Mouse (Mus musculus) 3134 (cell line): Measurements from ENCODE around the gene Gm3147.
"Not testable (repeated sequence)": the region's sequence is repeated elsewhere in the genome, so short reads cannot be mapped to it uniquely, and the experiment has no call there.

Experiments used
- DNase-seq: peaks from one replicate; pipeline ENCODE4 v3.0.0-alpha.2; 2011; ENCODE audit warnings: low spot score; ENCODE audit not compliant: insufficient read length; ENCODE audit errors: extremely low read depth

Gene Gm3147

GRCm38 (mm10) chr5:94616242-94616641 is at the start of gene Gm3147:
Gene Gm3147, minus strand, starts transcription at chr5:94616342.
- not testable (repeated sequence) for DNase-seq

GRCm38 (mm10) chr5:94648082-94648481 is 31.9 kb upstream of the Gm3147 start, which contains the start of gene Gm6205:
Gene Gm6205, plus strand, starts transcription at chr5:94648382.
- not testable (repeated sequence) for DNase-seq

- DNase-seq = not testable (repeated sequence)
These were observed 7.5 kb upstream of the Gm3147 start, which contains the start of gene Gm6509 for GRCm38 (mm10) chr5:94623679-94624078. Gene Gm6509, plus strand, starts transcription at chr5:94623979.
